In the genomic region with DNA sequence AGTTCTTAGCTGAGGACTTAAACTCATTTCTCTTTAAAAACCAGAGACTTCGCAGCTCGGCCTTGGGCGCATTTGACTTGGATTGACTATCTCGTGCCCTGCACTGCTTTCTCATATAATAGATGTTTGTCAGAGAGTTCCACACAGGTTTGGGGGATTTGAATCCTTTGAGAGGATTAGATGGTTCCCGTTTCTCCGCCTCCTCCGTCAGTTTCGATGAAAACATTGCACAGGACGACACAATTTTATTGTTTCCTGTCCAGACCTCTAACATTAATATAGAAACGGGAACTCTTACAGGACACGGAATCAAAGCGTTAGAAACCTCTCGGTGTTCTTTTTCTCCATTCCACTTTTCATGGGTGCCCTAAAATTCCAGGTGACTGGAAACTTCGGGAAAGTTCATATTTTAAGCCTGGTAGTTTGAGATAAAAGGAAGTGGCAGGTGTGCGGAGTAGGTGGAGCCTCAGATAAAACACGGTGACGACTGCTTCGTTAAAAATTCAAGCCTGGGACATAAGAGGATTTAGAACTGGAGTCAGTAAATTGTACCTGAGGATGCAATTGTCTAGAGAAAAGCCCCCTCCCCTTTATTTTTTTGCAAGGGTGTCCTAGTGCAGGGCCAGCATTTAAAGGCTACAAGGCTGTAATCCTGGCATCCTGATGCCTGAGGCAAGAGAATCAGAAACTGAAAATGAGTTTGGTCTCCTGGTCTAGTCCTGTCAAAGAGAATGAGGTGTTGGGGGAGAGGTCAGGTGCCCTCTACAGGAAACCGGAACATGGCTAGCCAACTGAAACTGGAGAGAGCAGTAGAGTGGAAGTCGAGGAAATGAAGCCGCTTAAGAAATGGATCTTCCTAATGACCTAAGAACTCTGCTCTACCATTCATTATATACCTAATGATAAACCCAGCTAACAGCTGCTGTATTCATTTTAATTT, we compare ENCODE assay signal across 1 mouse cellular context.
TF ChIP-seq lines count a peak whose summit lies in the region.

No protein-coding gene starts in this region.

TF ChIP-seq in myocyte, 11 proteins besides CTCF, POLR2A, EP300 and RAD21 (continued from another document):
- TF ChIP-seq TCF12 (IDR thresholded peaks at IDR 0.05; ENCODE audit: insufficient read depth, poor library complexity, severe bottlenecking) (no peak), E2F4 (IDR thresholded peaks at IDR 0.05; ENCODE audit: insufficient read depth) (no peak)
